Mouse (Mus musculus): Measurements from ENCODE around the gene Nfkb1.

Nfkb1 gene

DNA sequence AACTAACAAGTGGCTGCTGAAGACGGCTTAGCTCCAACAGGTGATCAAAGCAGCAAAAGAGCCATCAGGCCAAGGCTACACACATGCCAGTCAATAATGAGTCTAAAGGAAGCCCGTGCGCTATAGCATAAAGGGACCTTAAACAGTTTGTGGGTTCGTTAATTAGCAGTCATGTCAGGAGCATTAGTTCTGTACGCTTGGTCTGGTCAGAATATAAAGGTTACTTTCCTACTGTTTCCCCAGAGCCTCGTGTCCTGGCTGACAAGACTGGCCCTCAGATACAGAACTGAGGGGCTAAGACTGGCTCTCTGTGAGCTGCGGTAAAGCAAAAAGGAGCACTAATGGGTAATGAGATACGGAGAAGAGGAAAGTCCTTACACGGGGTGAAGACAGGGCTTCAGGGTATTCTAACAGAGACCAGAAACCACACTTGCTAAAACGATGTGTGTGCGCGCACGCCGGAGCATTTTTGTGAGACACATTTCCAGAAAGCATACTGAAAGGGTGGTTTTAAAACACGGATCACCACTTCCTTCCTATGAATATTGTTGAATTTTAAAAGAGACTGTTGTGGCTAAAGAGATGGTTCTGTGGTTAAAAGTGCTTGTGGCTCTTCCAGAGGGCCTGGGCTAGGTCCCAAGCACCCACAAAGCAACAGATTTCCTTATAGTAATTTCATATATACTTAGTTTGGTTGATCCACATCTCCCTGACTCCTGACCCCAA lies 29.0 kb downstream of the Nfkb1 start:
- TF ChIP-seq GATA4 (IDR thresholded peaks at IDR 0.05; ENCODE audit: insufficient replicate concordance, low read length): no peak

DNA sequence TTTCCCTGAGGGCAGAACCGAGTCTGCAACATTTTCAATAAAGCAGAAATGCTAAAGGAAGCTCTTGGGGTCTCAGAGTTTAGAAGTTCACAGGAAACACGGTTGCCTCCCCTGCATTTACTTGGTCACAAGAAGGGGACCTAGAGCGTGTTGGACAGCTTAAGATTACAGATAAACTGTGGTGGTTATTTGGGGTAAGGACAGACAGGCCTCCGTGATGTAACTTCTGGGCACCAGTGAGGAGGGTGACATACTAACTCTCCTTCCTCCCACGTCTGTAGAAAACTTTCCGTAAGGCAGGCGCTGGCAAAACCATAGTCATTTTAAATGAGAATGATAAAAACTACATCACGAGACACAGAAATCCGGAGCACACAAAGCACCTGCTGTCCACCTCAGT lies 29.6 kb downstream of the Nfkb1 start:
- TF ChIP-seq GATA4 (IDR thresholded peaks at IDR 0.05; ENCODE audit: insufficient replicate concordance, low read length): no peak

DNA sequence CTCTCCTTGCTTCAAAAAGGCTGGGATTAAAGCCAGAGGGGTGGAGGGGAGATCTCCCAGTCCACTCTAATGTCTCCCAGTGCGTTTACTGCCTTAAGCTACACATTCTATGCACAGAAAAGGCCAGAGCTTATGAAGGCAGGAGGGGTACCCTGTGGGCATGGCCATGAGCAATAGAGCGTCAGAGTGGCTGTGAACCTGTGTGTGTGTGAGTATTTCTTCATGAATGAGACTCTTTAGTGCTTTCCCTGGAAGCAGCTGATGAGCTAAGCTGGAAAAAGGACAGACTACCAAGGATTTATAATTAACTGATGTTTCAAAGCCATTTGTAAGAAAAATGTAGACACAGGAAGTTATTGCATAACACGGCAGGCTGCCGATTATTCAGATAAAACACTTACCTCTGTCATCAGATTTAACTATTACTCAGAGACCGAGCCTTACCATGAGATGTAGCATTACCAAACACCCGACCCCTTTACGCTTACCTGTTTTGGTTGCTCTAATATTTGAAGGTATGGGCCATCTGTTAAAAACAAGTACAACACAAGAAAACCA lies 32.7 kb downstream of the Nfkb1 start:
- TF ChIP-seq GATA4 (IDR thresholded peaks at IDR 0.05; ENCODE audit: insufficient replicate concordance, low read length): no peak

DNA sequence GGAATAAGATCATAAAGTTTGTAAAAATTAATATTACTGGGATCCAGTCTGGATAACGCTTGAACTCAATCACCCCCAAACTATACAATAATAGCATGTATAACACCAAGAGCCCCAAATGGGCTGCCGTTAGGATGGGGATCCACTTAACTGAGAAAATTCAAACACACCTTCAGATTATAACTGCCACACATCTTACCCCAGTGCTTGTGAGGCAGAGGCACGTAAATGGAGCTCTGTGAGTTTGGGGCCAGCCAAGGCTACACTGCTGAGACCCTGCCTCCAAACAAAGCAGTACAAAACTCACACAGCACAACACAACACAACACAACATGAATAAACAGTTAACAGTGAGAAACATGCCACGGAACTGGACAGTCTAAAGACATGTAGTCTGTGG lies 35.2 kb downstream of the Nfkb1 start:
- TF ChIP-seq GATA4 (IDR thresholded peaks at IDR 0.05; ENCODE audit: insufficient replicate concordance, low read length): no peak

GRCm38 (mm10) chr3:135650773-135651555 lies 40.4 kb downstream of the Nfkb1 start:
- TF ChIP-seq GATA4 (IDR thresholded peaks at IDR 0.05; ENCODE audit: insufficient replicate concordance, low read length): no peak

- no peak for TF ChIP-seq GATA4 (IDR thresholded peaks at IDR 0.05; ENCODE audit: insufficient replicate concordance, low read length)
Observed at GRCm38 (mm10) chr3:135649809-135650208, 41.5 kb downstream of the Nfkb1 start.

DNA sequence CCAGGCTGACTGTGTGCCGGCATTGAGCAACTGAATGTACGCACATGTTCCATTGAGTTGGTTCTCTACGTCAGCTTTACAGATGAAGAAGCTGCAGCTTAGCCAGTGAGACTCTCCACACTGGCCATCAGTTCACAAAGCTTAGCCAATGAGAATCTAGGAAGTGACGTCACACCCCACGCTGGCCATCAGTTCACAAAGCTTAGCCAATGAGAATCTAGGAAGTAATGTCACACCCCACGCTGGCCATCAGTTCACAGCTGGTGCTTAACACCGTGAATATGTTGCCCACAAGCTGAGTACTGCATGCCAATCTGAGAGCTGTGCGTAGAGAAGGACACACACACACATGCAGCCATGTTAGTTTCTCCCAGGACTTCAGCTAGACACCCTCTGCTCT lies 42.8 kb downstream of the Nfkb1 start:
- no peak for TF ChIP-seq GATA4 (IDR thresholded peaks at IDR 0.05; ENCODE audit: insufficient replicate concordance, low read length)

- TF ChIP-seq GATA4 (IDR thresholded peaks at IDR 0.05; ENCODE audit: insufficient replicate concordance, low read length): no peak
Observed at GRCm38 (mm10) chr3:135646622-135647021, 44.7 kb downstream of the Nfkb1 start.

DNA sequence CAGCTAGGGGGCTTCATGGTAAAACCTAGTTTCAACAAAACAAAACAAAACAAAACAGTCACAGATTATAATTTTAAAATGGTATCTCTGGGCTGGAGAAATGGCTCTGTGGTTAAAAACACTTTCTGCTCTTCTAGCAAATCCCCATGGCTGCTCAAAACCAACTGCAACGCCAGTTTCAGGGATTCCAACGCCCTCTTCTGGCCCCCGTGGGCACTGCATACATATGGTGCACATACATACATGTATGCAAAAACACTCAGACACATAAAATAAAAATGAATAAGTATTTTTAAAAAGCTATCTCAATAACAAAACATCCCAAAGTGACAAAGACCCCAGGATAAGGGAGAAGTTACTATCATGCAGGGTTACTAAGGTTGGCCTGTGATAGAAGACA lies 46.4 kb downstream of the Nfkb1 start:
- no peak for TF ChIP-seq GATA4 (IDR thresholded peaks at IDR 0.05; ENCODE audit: insufficient replicate concordance, low read length)

DNA sequence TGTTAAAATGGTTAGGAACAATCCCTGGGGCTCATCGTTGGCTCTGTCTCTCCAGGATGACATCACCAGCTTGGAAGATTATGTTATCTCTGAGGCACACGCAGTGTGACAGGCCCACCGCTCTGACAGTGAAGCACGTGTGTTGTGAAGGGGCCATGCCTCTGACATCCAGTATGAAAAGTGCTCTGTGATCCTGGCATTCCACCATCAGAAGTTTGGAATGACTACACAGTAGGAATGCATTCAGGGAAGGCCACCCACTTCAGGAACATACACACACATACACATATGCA lies 49.8 kb downstream of the Nfkb1 start:
- no peak for TF ChIP-seq GATA4 (IDR thresholded peaks at IDR 0.05; ENCODE audit: insufficient replicate concordance, low read length)

DNA sequence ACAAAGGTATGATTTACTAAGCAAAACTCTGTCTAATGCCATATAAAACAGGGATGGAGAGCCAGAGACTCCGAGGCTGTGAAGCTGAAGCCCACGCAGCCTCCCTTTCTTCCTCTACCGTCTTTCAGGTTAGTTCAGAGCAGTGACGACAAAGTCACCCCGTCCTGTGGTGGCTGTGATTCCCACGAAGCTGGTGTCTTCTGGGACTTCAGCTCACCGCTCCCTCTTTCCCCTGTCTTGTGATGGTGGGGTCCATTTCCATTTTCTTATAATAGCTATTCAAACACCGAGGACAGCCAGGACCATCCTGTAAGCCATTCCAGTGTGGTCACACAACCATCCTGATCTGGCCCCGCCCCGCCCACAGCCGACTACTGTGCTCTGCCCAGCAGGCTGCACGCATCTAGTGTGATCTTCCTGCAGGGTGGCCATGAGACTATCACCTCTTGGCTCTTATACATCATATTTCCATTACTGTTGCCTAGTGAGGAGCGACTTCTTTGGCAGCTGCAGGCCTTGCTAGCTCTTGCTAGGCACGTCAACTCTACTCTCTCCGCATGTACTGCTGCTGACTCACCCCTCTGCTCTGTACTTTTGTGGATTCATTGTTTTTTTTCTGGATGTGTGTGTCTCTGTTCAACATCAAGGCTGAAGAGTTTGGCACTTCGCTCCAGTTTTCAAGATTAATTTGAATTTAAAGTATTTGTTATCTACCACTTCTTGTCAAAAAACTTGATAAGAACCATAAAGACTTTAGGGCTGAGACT lies 50.3 kb downstream of the Nfkb1 start:
- TF ChIP-seq GATA4 (IDR thresholded peaks at IDR 0.05; ENCODE audit: insufficient replicate concordance, low read length): no peak

DNA sequence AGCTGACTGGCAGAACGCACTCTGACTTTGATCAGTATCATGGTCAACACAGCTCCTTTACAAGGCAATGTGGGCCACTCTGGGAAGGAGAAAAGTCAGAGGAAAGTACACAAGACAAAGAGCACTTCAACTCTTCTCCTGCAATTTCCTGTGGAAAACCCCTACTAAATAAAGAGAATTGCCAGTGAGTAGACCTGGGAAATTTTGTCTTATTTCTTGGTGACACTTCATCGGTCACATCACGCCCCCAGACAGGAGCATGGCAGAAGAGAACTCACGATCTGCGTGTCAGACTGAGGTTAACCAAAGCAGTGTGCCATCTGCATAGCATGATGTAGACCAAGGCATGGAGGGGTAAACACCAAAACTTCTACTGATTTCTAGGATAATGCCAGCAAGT lies 51.1 kb downstream of the Nfkb1 start:
- TF ChIP-seq GATA4 (IDR thresholded peaks at IDR 0.05; ENCODE audit: insufficient replicate concordance, low read length): no peak

GRCm38 (mm10) chr3:135637592-135637991 lies 53.8 kb downstream of the Nfkb1 start:
- no peak for TF ChIP-seq GATA4 (IDR thresholded peaks at IDR 0.05; ENCODE audit: insufficient replicate concordance, low read length)

DNA sequence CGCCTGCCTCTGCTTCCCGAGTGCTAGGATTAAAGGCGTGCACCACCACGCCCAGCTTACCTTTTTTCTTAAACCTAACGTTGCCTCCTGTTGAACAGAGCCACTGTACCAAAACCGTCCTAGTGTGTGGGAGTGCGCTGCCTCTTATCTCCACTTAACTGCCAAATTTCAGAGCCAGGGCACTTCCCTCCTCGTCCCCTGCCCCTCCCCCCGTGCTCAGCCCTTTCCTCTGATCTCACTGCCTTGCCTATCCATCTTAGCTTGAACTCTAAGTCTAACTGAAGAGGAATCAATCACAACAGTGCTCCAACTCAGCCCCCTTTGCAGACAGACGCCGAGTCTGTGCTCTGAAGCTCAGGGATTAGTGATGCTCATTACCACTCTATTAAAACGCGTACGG lies 54.9 kb downstream of the Nfkb1 start:
- TF ChIP-seq GATA4 (IDR thresholded peaks at IDR 0.05; ENCODE audit: insufficient replicate concordance, low read length): no peak

- TF ChIP-seq GATA4 (IDR thresholded peaks at IDR 0.05; ENCODE audit: insufficient replicate concordance, low read length): no peak
Observed at GRCm38 (mm10) chr3:135635646-135636434, 55.5 kb downstream of the Nfkb1 start.
